ENCODE assay signal across 8 mouse cellular contexts in the genomic region with DNA sequence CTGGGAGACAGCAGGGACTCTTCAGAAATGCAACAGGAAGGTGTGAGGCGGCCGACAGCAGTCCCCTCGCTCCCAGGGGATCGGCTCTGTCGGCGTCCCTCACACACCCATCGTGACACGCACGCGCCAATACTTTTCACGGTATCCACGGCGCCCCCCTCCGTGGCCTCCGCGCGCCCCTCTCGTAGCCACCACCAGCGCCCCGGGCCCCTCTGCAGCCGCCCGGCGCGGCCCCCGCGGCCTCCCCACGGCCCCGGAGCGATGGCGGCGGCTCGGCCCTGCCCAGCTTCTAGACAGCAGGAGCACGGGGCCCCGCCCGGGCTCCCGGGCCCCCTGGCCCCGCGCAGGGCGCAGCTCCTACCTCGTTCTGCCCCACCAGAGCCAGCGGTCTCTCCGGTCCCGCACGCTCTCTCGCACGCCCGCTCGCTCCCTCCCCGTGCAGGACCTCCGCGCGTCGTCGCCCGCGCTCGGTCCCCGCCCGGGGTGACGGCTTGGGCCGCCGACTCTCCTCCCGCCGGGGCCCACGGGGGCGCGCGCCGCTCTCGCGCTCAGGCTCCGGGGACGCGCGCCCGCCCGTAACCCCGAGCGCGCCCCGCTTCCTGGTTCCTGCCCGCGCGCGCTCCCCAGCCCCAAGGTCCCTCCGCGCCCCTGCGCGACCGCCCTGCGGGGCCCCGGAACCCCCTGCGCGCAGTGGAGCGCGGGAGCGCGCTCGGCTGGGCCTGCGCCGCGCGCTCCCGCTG. TPM values are rescaled to one million over a fixed set of nuclear protein-coding genes. Genes with fewer than 3 reads are reported as not detected.
DNase-seq lines count a peak whose midpoint lies in the region; ATAC-seq lines count a peak whose summit lies in the region.

Gene Stat5b, minus strand, starts transcription at position 687 of the 740 bp plus-strand sequence.

- peak within 1 kb of the TSS; percentile 84 for H3K4me2 ChIP-seq in hindbrain, embryonic 13.5 days

- no peaks in the 10 kb centered on the region for H3K36me3 ChIP-seq in hindbrain, embryonic 13.5 days

- H3K9me3 ChIP-seq in hindbrain, embryonic 13.5 days = no peaks in the 10 kb centered on the region

- peak within 1 kb of the TSS; percentile 84 for H3K27ac ChIP-seq in hindbrain, embryonic 13.5 days

- peaks cover 27% of the 10 kb centered on the region for H3K4me1 ChIP-seq in hindbrain, embryonic 13.5 days (replicated peaks)

- ATAC-seq in hindbrain, embryonic 13.5 days (ENCODE audit: low FRiP score) = peak; percentile 87

- peak; percentile 79 for DNase-seq in ZHBTc4 (ENCODE audit: low read depth, low spot score)
- DNase-seq in cerebellum, postnatal 25 days = peak; percentile 87
- peak; percentile 51 to 59 for DNase-seq in frontal cortex, postnatal 36 days (ENCODE audit: low spot score in 2 of 2)
- DNase-seq in left cerebral cortex, adult 11 months (ENCODE audit: low spot score) = peak; percentile 47
- DNase-seq in lung, postnatal 36 days = peak; percentile 85
- DNase-seq in retina, postnatal 1 day = peak; percentile 90
- DNase-seq in urinary bladder, postnatal 36 days (ENCODE audit: low spot score in 2 of 2) = peak; percentile 57 to 64

- peak within 1 kb of the TSS; percentile 70 for H3K4me3 ChIP-seq in hindbrain, embryonic 13.5 days

- peaks cover 24% of the 10 kb centered on the region for H3K27me3 ChIP-seq in hindbrain, embryonic 13.5 days

- H3K9ac ChIP-seq in hindbrain, embryonic 13.5 days = peak within 1 kb of the TSS; percentile 85

- 0% methylated on average over 63 of the region's 104 CpGs for WGBS in hindbrain, embryonic 13.5 days

RNA-seq across cellular contexts. Expression of gene Stat5b, which starts in this region (rescaled TPM):
- polyA plus RNA-seq in hindbrain, embryonic 13.5 days (2015; fragmentation: Nextera tagmentation; extraction: Ambion mirVana) = 14.1 and 15.7 TPM in 2 replicates

Comparison
In these comparisons a context has a peak if more than half of its experiments do, and no peak if none do; other contexts are left out.
1. Peak in every context shown above with its lines: DNase-seq, ATAC-seq, H3K4me3 ChIP-seq and H3K27ac ChIP-seq.